Mouse (Mus musculus) embryonic facial prominence, embryonic 14.5 days (tissue): ENCODE results near the gene Tmem222. TPM values are rescaled to one million over a fixed set of nuclear protein-coding genes. Genes with fewer than 3 reads are reported as not detected.

Experiments used
- ATAC-seq: fragments of 200-750 bp; cut with Nextera tagmentation; 2 replicates; pipeline ENCODE4 v1.8.0; 2017; ENCODE audit warnings: low read depth, moderate number of reproducible peaks, moderate TSS enrichment
- DNase-seq: peaks from one replicate; pipeline ENCODE4 v3.0.0-alpha.2; 2015; ENCODE audit warnings: low spot score
- H3K27ac ChIP-seq: fragments of 300-500 bp; sonication (generic); replicated peaks from 2 replicates; pipeline ENCODE4 v1.5.1; 2014; ENCODE audit warnings: low read depth, mild to moderate bottlenecking, low read length, moderate library complexity
- H3K27me3 ChIP-seq: fragments of 300-500 bp; sonication (generic); replicated peaks from 2 replicates; pipeline ENCODE4 v1.6.1; 2014; ENCODE audit warnings: low read length; ENCODE audit not compliant: control insufficient read depth, insufficient read depth
- H3K36me3 ChIP-seq: fragments of 300-500 bp; sonication (generic); 2 replicates; pipeline ENCODE4 v1.6.1; 2014; ENCODE audit warnings: low read length, mixed read lengths; ENCODE audit not compliant: control insufficient read depth, insufficient read depth
- H3K4me1 ChIP-seq: fragments of 300-500 bp; sonication (generic); 2 replicates; pipeline ENCODE4 v1.6.1; 2014; ENCODE audit warnings: antibody characterized with exemption, low read length; ENCODE audit not compliant: control insufficient read depth, insufficient read depth
- H3K4me2 ChIP-seq: fragments of 300-500 bp; sonication (generic); 2 replicates; pipeline ENCODE4 v1.6.1; 2014; ENCODE audit warnings: low read depth, mild to moderate bottlenecking, low read length, moderate library complexity, mixed read lengths
- H3K4me3 ChIP-seq: fragments of 300-500 bp; sonication (generic); 2 replicates; pipeline ENCODE4 v1.5.1; 2014; ENCODE audit warnings: low read depth, mild to moderate bottlenecking, low read length
- H3K9ac ChIP-seq: fragments of 300-500 bp; sonication (generic); 2 replicates; pipeline ENCODE4 v1.6.1; 2014; ENCODE audit warnings: low read depth, mild to moderate bottlenecking, low read length, moderate library complexity, mixed read lengths
- H3K9me3 ChIP-seq: fragments of 300-500 bp; sonication (generic); 2 replicates; pipeline ENCODE4 v1.6.1; 2016; ENCODE audit warnings: low read length; ENCODE audit not compliant: control insufficient read depth
- WGBS: fragments of 180-500 bp; shearing (Covaris S2); extraction: QIAGEN DNeasy Blood & Tissue Kit; methylation state at CpG from one replicate; pipeline ENCODE4 v1.1.7; 2014; 5-methylcytosine and 5-hydroxymethylcytosine counted together
- polyA plus RNA-seq: library from polyadenylated mRNA; unstranded; fragments of >200 nt; fragmentation: Nextera tagmentation; extraction: Ambion mirVana; gene quantifications from 2 replicates; pipeline ENCODE4 v1.2.1, GENCODE M21; 2014

Tmem222 gene
- polyA plus RNA-seq, 1 experiment from 2014 or later = 68.3 TPM

GRCm38 (mm10) chr4:133302668-133303067, 25.1 kb upstream of the Tmem222 start:
- Histone ChIP-seq H3K27me3 (no peaks in the 10 kb centered on the region), H3K36me3 (peaks cover 45% of the 10 kb centered on the region), H3K4me3 (no peak overlapping the region), H3K4me2 (no peak overlapping the region), H3K9me3 (no peaks in the 10 kb centered on the region), H3K4me1 (no peaks in the 10 kb centered on the region), H3K27ac (no peak overlapping the region), H3K9ac (no peak overlapping the region)
- DNase-seq (no peak), ATAC-seq (no peak)
- WGBS = 84% methylated on average over 5 of the region's 5 CpGs

DNA sequence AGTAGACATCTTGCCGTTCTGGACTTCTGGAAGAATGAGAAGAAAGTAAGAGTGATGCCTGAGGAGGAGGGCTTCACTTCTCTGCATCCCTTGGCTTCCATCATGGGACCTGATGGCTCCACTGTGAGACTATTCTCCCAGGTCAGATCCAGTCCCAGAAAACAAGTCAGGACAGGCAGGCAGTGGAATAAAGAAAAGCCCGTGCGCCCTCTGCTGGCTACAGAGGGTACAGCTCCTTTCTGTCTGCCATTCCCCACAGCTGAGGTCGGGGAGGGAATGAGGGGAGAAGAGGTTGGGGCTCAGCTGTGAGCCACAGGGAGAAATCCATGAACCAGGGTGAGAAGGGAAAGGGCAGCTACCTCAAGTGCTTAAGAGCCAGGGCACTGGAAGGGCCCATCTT, 24.2 kb upstream of the Tmem222 start:
- DNase-seq (peak; percentile 48), ATAC-seq (no peak)
- H3K27ac ChIP-seq = no peak overlapping the region
- H3K9me3 ChIP-seq = no peaks in the 10 kb centered on the region
- no peaks in the 10 kb centered on the region for H3K27me3 ChIP-seq
- peaks cover 45% of the 10 kb centered on the region for H3K36me3 ChIP-seq
- H3K4me3 ChIP-seq = no peak overlapping the region
- 28% methylated on average over 4 of the region's 4 CpGs for WGBS
- no peak overlapping the region for H3K4me2 ChIP-seq
- no peaks in the 10 kb centered on the region for H3K4me1 ChIP-seq
- no peak overlapping the region for H3K9ac ChIP-seq

- Histone ChIP-seq H3K9me3 (no peaks in the 10 kb centered on the region), H3K27ac (no peak overlapping the region), H3K4me2 (no peak overlapping the region), H3K27me3 (no peaks in the 10 kb centered on the region), H3K4me3 (no peak overlapping the region), H3K36me3 (peaks cover 58% of the 10 kb centered on the region), H3K4me1 (no peaks in the 10 kb centered on the region), H3K9ac (no peak overlapping the region)
- ATAC-seq (no peak), DNase-seq (no peak)
- WGBS = 95% methylated on average over 11 of the region's 11 CpGs
These were observed 22.8 kb upstream of the Tmem222 start for GRCm38 (mm10) chr4:133300421-133300820.

DNA sequence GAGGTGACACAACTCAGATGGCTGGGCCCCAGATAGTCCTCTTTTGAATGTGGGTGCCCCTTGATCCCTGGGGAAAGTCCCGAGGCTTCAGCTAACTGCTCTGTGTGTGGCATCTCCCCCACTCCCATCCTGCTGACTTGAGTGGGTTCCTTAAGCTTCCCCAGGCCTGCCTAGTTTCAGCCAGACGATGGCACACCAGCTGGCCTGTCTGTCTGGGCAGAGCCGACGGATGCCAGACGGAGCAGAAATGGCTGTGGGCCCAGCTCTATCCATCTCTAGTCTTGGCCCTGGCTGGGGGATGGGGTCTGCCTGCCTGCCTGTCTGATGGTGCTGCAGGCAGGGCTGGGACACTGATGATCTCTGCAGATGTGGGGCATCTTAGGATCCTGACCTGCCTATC, 22.1 kb upstream of the Tmem222 start:
- Histone ChIP-seq H3K9me3 (no peaks in the 10 kb centered on the region), H3K4me1 (no peaks in the 10 kb centered on the region), H3K27me3 (no peaks in the 10 kb centered on the region), H3K36me3 (peaks cover 63% of the 10 kb centered on the region), H3K4me3 (no peak overlapping the region), H3K9ac (no peak overlapping the region), H3K4me2 (no peak overlapping the region), H3K27ac (no peak overlapping the region)
- WGBS = 60% methylated on average over 5 of the region's 5 CpGs
- DNase-seq (no peak), ATAC-seq (no peak)

GRCm38 (mm10) chr4:133298516-133299365, 21.1 kb upstream of the Tmem222 start:
- no peak overlapping the region for H3K9ac ChIP-seq
- 33% methylated on average over 12 of the region's 12 CpGs for WGBS
- peaks cover 63% of the 10 kb centered on the region for H3K36me3 ChIP-seq
- H3K4me2 ChIP-seq = no peak overlapping the region
- H3K4me1 ChIP-seq = peaks cover under 1% of the 10 kb centered on the region; the same call in 1 of the 2 replicates
- DNase-seq (no peak), ATAC-seq (no peak)
- H3K9me3 ChIP-seq = no peaks in the 10 kb centered on the region
- peak overlapping the region; percentile 65; the same call in 1 of the 2 replicates for H3K27ac ChIP-seq
- H3K27me3 ChIP-seq = no peaks in the 10 kb centered on the region
- no peak overlapping the region for H3K4me3 ChIP-seq

DNA sequence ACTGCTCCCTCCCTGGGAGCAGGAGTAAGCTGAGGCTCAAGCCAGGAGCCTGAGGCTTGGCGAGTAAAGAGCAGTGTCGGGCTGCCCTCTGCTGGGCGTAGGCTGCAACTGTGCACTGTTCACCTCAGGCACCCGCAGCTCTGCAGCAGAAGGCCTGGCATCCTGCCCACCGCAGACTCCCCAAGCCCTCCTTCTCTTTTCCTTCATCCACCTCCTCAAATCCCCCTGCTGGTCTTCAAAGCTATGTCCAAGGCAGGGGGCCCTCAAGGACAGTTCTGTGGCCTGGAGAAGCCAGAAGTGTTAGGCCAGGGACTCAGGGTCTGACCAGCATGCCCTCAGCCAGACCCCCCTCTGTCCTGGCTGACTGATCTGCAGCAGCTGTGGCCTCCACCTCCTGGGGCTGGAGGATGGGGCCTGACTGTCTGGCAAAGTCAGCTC, 20.2 kb upstream of the Tmem222 start:
- peaks cover 57% of the 10 kb centered on the region for H3K36me3 ChIP-seq
- 0 out of 2 replicates have a peak overlapping the region, but pooled peaks have one; percentile 65 for H3K27ac ChIP-seq

GRCm38 (mm10) chr4:133297360-133297759, 19.8 kb upstream of the Tmem222 start:
- 67% methylated on average over 10 of the region's 10 CpGs for WGBS
- H3K36me3 ChIP-seq = peaks cover 57% of the 10 kb centered on the region

More for the DNA sequence above, 20.2 kb upstream of the Tmem222 start:
- DNase-seq (peak; percentile 91), ATAC-seq (peak; percentile 91)
- peaks cover 10% of the 10 kb centered on the region for H3K4me1 ChIP-seq
- peak overlapping the region; percentile 43; the same call in 1 of the 2 replicates for H3K9ac ChIP-seq
- no peak overlapping the region for H3K4me2 ChIP-seq
- H3K27me3 ChIP-seq = no peaks in the 10 kb centered on the region
- H3K4me3 ChIP-seq = no peak overlapping the region
- H3K9me3 ChIP-seq = no peaks in the 10 kb centered on the region
- 4% methylated on average over 3 of the region's 5 CpGs for WGBS

DNA sequence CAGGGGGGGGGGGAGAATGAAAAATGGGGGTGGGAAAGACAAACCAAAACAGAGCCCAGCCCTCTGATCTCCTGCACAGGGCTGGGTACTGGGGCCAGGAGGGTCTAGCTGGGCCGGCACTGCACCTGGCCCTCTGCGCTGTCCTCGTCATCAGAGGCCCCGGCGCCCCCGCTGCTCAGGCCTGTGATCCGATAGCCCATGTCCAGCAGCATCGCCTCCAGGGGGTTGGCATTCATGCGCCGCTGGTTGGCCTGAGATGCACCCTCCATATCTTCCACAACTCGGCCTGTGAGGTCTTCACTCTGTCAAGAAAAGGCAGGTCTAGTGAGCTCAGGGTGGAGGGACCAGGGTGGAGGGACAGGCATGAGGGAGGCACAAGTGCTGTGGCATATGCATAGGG, 16.5 kb upstream of the Tmem222 start:
- Histone ChIP-seq H3K4me2 (no peak overlapping the region), H3K9me3 (no peaks in the 10 kb centered on the region), H3K4me3 (no peak overlapping the region), H3K27ac (no peak overlapping the region), H3K27me3 (no peaks in the 10 kb centered on the region), H3K36me3 (peaks cover 39% of the 10 kb centered on the region), H3K4me1 (peaks cover 10% of the 10 kb centered on the region), H3K9ac (peak overlapping the region; percentile 40; the same call in 1 of the 2 replicates)
- 29% methylated on average over 10 of the region's 11 CpGs for WGBS
- ATAC-seq (no peak), DNase-seq (no peak)

More at GRCm38 (mm10) chr4:133297360-133297759, 19.8 kb upstream of the Tmem222 start:
- ATAC-seq (no peak), DNase-seq (no peak)
- H3K27ac ChIP-seq = 0 out of 2 replicates have a peak overlapping the region, but pooled peaks have one; percentile 65
- no peak overlapping the region for H3K4me2 ChIP-seq
- H3K4me1 ChIP-seq = peaks cover 10% of the 10 kb centered on the region
- no peaks in the 10 kb centered on the region for H3K27me3 ChIP-seq
- H3K4me3 ChIP-seq = no peak overlapping the region
- no peaks in the 10 kb centered on the region for H3K9me3 ChIP-seq
- 0 out of 2 replicates have a peak overlapping the region, but pooled peaks have one; percentile 2 for H3K9ac ChIP-seq
